Mouse (Mus musculus) limb, embryonic 14.5 days (tissue): ENCODE measurements around the gene Dapk3. TPM values are rescaled to one million over a fixed set of nuclear protein-coding genes. Genes with fewer than 3 reads are reported as not detected.
"Not testable (repeated sequence)": the region's sequence is repeated elsewhere in the genome, so short reads cannot be mapped to it uniquely, and the experiment has no call there.

Experiments used
- ATAC-seq: fragments of 200-750 bp; cut with Nextera tagmentation; 2 replicates; pipeline ENCODE4 v1.8.0; 2017; ENCODE audit warnings: low read depth, moderate number of reproducible peaks, moderate TSS enrichment; ENCODE audit not compliant: low FRiP score
- DNase-seq: peaks from one replicate; pipeline ENCODE4 v3.0.0-alpha.2; 2015; ENCODE audit warnings: low spot score
- H3K27ac ChIP-seq: fragments of 300-500 bp; sonication (generic); replicated peaks from 2 replicates; pipeline ENCODE4 v1.5.1; 2014; ENCODE audit warnings: low read depth, mild to moderate bottlenecking, low read length, moderate library complexity, mixed read lengths
- H3K27me3 ChIP-seq: fragments of 300-500 bp; sonication (generic); 2 replicates; pipeline ENCODE4 v1.6.1; 2014; ENCODE audit warnings: low read length, mixed read lengths; ENCODE audit not compliant: control insufficient read depth, insufficient read depth
- H3K36me3 ChIP-seq: fragments of 300-500 bp; sonication (generic); 2 replicates; pipeline ENCODE4 v1.6.1; 2014; ENCODE audit warnings: mild to moderate bottlenecking, low read length, moderate library complexity, mixed read lengths; ENCODE audit not compliant: control insufficient read depth, insufficient read depth
- H3K4me1 ChIP-seq: fragments of 300-500 bp; sonication (generic); 2 replicates; pipeline ENCODE4 v1.6.1; 2014; ENCODE audit warnings: antibody characterized with exemption, low read length, mixed read lengths; ENCODE audit not compliant: control insufficient read depth, insufficient read depth
- H3K4me2 ChIP-seq: fragments of 300-500 bp; sonication (generic); replicated peaks from 2 replicates; pipeline ENCODE4 v1.6.1; 2014; ENCODE audit warnings: low read depth, mild to moderate bottlenecking, low read length, moderate library complexity; ENCODE audit not compliant: severe bottlenecking
- H3K4me3 ChIP-seq: fragments of 300-500 bp; sonication (generic); replicated peaks from 2 replicates; pipeline ENCODE4 v1.5.1; 2014; ENCODE audit warnings: low read length
- H3K9ac ChIP-seq: fragments of 300-500 bp; sonication (generic); 2 replicates; pipeline ENCODE4 v1.6.1; 2014; ENCODE audit warnings: mild to moderate bottlenecking, low read depth, low read length, moderate library complexity; ENCODE audit not compliant: severe bottlenecking
- H3K9me3 ChIP-seq: fragments of 300-500 bp; sonication (generic); 2 replicates; pipeline ENCODE4 v1.6.1; 2016; ENCODE audit warnings: low read length; ENCODE audit not compliant: control insufficient read depth
- POLR2A ChIP-seq: fragments of 200-500 bp; IDR thresholded peaks from 2 replicates; pipeline ENCODE4 v1.8.0; 2012; ENCODE audit warnings: inconsistent platforms, mild to moderate bottlenecking, moderate library complexity, borderline replicate concordance; ENCODE audit not compliant: insufficient read depth, insufficient read length; ENCODE audit errors: extremely low read depth
- whole genome bisulfite sequencing: fragments of 180-500 bp; shearing (Covaris S2); extraction: QIAGEN DNeasy Blood & Tissue Kit; methylation state at CpG from one replicate; pipeline ENCODE4 v1.1.7; 2014; 5-methylcytosine and 5-hydroxymethylcytosine counted together
- polyA plus RNA-seq, 2 experiments: library from polyadenylated mRNA; depleted of rRNA in 1 of 2; stranded (reverse) in 1 of 2; unstranded in 1 of 2; fragments of >200 nt; fragmentation: Nextera tagmentation in 1 of 2; extraction: Ambion mirVana in 1 of 2; gene quantifications; 2 replicates each; pipeline versions ENCODE4 v1.2.1 to v1.2.3; 2012 to 2014

Dapk3 gene
- polyA plus RNA-seq, 2 experiments, result 57.7 to 73.0 TPM

DNA sequence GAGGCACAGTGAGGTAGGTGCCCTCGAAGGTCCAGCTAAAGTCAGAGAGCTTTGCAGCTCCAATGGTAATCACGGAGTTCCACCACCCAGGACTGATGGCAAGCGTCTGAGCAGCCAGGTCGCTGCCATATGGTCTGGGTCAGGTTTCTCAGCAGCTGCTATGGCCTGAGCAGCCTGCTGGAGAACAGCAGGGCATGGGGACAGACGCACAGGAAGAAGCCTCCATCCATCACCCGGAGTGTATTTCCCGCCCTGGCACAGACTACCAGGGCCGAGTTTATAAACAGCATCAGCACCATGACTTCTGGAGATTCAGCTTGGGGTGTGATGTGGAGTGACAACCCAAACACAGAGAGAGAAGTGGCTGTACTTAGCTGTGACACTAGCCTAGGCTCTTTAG lies 17.7 kb upstream of the Dapk3 start:
- TF ChIP-seq POLR2A, result no peak
- Histone ChIP-seq H3K9ac (no peak overlapping the region), H3K36me3 (peaks cover 51% of the 10 kb centered on the region), H3K27ac (no peak overlapping the region), H3K4me3 (no peak overlapping the region), H3K27me3 (no peaks in the 10 kb centered on the region), H3K9me3 (no peaks in the 10 kb centered on the region), H3K4me1 (peaks cover 8% of the 10 kb centered on the region), H3K4me2 (no peak overlapping the region)
- no peak for ATAC-seq
- DNase-seq, result no peak
- WGBS, result 64% methylated on average over 8 of the region's 8 CpGs

DNA sequence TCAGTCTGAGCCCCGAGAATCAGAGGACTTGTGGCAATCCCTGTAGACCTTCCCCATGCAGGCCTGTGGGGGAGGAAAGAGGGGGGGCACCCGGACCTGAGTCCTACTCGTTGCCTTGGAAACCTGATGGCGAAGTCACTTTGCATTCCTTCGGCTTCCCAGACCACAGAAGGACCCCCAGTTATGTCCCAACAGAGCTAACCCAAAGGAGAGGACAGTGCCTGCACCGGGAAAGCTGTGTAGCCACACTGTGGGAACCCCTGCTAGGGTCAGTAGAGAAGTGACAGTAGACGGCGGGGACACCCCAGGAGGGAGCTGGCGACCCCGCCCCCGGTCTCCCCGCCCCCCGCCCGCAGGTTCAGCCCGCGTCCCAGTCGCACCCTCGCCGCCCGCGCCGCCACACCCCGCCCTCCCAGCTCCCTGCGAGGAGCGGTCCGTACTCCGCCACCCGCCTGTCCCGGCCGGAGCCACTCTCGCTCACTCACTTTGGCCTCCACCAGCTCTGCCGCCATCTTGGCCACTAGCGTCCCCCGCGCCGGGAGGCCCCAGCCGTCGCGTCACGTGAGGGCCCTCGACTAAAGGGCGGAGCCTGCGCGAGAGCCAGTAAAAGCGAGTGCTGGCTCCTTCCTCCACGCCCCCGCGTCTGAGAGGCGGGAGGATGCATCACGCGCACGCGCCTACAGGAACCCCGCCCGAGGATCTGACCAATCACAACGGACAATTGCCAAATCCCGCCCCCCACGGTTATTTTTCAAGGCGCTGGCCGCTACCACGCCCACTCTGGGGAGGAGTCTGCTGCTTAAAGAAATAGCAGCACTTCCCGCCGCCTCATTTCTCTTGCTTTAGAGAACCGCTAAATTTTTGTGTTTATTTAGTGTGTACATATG lies 15.4 kb upstream of the Dapk3 start, which contains the start of gene Pias4:
Gene Pias4 (minus strand): TSS at position 724 of the 887 bp plus-strand sequence.
- H3K4me3 ChIP-seq, result peak within 1 kb of the TSS; percentile 93
- H3K27me3 ChIP-seq, result no peaks in the 10 kb centered on the region
- H3K4me1 ChIP-seq, result peaks cover 8% of the 10 kb centered on the region
- H3K36me3 ChIP-seq, result peaks cover 29% of the 10 kb centered on the region
- peak; percentile 92 for ATAC-seq
- peak; percentile 72; the same call in 1 of the 2 replicates for TF ChIP-seq POLR2A
- H3K27ac ChIP-seq, result peak within 1 kb of the TSS; percentile 73
- H3K9ac ChIP-seq, result peak within 1 kb of the TSS; percentile 79
- 0% methylated on average over 37 of the region's 64 CpGs for WGBS
- peak within 1 kb of the TSS; percentile 86 for H3K4me2 ChIP-seq
- H3K9me3 ChIP-seq, result no peaks in the 10 kb centered on the region
- peak; percentile 100 for DNase-seq

DNA sequence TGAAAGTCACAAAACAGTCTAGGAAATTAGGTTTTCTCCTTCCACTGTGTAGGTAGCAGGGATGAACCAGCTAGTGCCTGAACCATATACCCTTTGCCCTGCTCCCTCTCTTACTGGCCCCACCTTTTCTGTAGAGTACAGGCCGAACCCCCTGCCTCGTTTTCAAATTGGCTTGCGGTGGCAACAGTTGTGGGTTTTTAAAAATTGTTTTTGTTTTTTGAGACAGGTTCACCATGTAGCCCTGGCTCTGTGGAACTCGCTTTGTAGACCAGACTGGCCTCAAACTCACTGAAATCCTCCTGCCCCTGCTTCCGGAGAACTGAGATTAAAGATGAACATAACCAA lies 14.7 kb upstream of the Dapk3 start:
- Histone ChIP-seq H3K9ac (peak overlapping the region; percentile 13; the same call in 1 of the 2 replicates), H3K27me3 (no peaks in the 10 kb centered on the region), H3K9me3 (no peaks in the 10 kb centered on the region), H3K4me2 (peak overlapping the region; percentile 78), H3K36me3 (peaks cover 23% of the 10 kb centered on the region), H3K4me3 (peak overlapping the region; percentile 93), H3K4me1 (peaks cover 11% of the 10 kb centered on the region), H3K27ac (peak overlapping the region; percentile 73)
- DNase-seq, result no peak
- peak; percentile 62 for ATAC-seq
- WGBS, result 4% methylated on average over 5 of the region's 5 CpGs
- TF ChIP-seq POLR2A, result no peak

DNA sequence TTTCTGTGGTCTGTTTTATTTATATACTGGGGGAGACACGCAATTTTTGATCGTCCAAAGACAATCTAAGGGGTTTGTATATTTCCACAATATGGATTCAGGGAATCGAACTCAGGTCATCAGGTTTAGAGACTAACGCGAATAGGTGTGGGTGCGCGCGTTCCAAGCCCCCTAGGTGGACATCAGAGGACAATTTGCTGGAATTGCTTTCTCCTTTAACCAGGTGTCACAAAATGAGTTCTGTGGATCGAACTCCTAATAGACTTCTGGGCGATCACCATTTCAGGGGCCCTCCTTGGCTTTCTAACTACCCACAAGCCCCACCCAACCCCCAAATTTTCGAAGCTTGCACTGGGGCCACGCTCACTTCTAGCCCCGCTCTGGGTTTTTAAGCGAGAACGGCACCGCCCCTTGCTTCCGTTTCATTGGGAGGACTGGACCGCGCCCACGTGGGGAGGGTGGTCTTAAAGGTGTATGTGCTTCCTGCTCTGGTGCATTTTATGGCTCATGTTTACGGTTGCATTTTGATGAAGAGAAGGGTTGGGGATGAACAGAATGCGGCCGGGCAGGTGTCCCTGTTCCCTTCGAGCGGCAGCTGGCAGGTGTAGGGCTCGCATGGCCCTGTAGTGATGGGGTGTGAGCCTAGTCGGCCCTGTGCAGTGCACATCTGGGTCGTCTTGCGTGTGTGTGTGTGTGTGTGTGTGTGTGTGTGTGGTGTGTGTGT lies 14.1 kb upstream of the Dapk3 start:
- WGBS, result 2% methylated on average over 28 of the region's 29 CpGs
- DNase-seq (peak; percentile 88), ATAC-seq (0 out of 2 replicates have a peak, but pooled peaks have one; percentile 24)
- TF ChIP-seq POLR2A, result no peak
- Histone ChIP-seq H3K27ac (peak overlapping the region; percentile 73), H3K4me2 (peak overlapping the region; percentile 78), H3K4me1 (peaks cover 15% of the 10 kb centered on the region), H3K9me3 (no peaks in the 10 kb centered on the region), H3K27me3 (no peaks in the 10 kb centered on the region), H3K4me3 (peak overlapping the region; percentile 93), H3K9ac (peak overlapping the region; percentile 41), H3K36me3 (peaks cover 16% of the 10 kb centered on the region)

DNA sequence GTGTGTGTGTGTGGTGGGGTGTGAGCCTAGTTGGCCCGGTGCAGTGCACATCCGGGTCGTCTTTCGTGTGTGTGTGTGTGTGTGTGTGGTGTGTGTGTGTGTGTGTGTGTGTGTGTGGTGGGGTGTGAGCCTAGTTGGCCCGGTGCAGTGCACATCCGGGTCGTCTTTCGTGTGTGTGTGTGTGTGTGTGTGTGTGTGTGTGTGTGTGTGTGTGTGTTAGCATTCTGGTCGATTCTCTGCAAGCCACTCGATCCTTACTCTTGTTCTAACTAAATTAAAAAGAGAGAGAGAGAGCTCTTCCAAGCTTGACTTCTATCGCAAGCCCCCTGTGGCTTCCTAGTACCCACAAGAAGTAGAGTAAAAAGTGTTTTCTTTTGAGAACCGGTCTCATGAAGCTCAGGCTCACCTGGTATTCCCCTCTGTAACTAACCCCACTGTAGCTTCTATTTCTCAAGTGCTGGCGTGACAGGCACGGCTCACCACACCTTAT lies 13.3 kb upstream of the Dapk3 start:
- not testable (repeated sequence) for H3K9me3 ChIP-seq, H3K4me2 ChIP-seq, H3K27me3 ChIP-seq, ATAC-seq, H3K9ac ChIP-seq, H3K4me3 ChIP-seq, DNase-seq
- H3K4me1 ChIP-seq, result peaks cover 22% of the 10 kb centered on the region
- 0 out of 2 replicates have a peak overlapping the region, but pooled peaks have one; percentile 38 for H3K27ac ChIP-seq
- peaks cover 11% of the 10 kb centered on the region for H3K36me3 ChIP-seq
- WGBS, result 53% methylated on average over 9 of the region's 14 CpGs
